Mouse (Mus musculus) lung, postnatal 0 days (tissue): ENCODE results near the gene Pdk2. TPM values are rescaled to one million over a fixed set of nuclear protein-coding genes. Genes with fewer than 3 reads are reported as not detected.
A peak's percentile ranks its signal among the peaks of the same experiment; 100 is the strongest.

Source experiments
- ATAC-seq: fragments of 200-750 bp; cut with Nextera tagmentation; 2 replicates; pipeline ENCODE4 v1.8.0; 2017; ENCODE audit warnings: moderate library complexity
- DNase-seq: peaks from one replicate; pipeline ENCODE4 v3.0.0-alpha.2; 2016; ENCODE audit warnings: low spot score
- H3K27ac ChIP-seq: fragments of 300-500 bp; sonication (generic); 2 replicates; pipeline ENCODE4 v1.5.1; 2014; ENCODE audit warnings: antibody characterized with exemption, mild to moderate bottlenecking, low read length, mixed read lengths
- H3K27me3 ChIP-seq: fragments of 300-500 bp; sonication (generic); replicated peaks from 2 replicates; pipeline ENCODE4 v1.6.1; 2014; ENCODE audit warnings: low read length, mixed read lengths; ENCODE audit not compliant: insufficient read depth
- H3K36me3 ChIP-seq: fragments of 300-500 bp; sonication (generic); 2 replicates; pipeline ENCODE4 v1.6.1; 2014; ENCODE audit warnings: low read length, mixed read lengths; ENCODE audit not compliant: insufficient read depth
- H3K4me1 ChIP-seq: fragments of 300-500 bp; sonication (generic); 2 replicates; pipeline ENCODE4 v1.6.1; 2014; ENCODE audit warnings: antibody characterized with exemption, low read depth, low read length, mixed read lengths; ENCODE audit not compliant: insufficient read depth
- H3K4me2 ChIP-seq: fragments of 300-500 bp; sonication (generic); replicated peaks from 2 replicates; pipeline ENCODE4 v1.6.1; 2014; ENCODE audit warnings: low read depth, mild to moderate bottlenecking, low read length, moderate library complexity, mixed read lengths
- H3K4me3 ChIP-seq: fragments of 300-500 bp; sonication (generic); 2 replicates; pipeline ENCODE4 v1.5.1; 2014; ENCODE audit warnings: low read depth, low read length
- H3K9ac ChIP-seq: fragments of 300-500 bp; sonication (generic); replicated peaks from 2 replicates; pipeline ENCODE4 v1.6.1; 2014; ENCODE audit warnings: low read depth, mild to moderate bottlenecking
- H3K9me3 ChIP-seq: fragments of 300-500 bp; sonication (generic); 2 replicates; pipeline ENCODE4 v1.6.1; 2016; ENCODE audit warnings: low read length, mixed read lengths
- CTCF ChIP-seq: IDR thresholded peaks from 2 replicates; pipeline ENCODE4 v1.5.1; 2016; ENCODE audit warnings: antibody characterized with exemption, mild to moderate bottlenecking
- EP300 ChIP-seq: IDR thresholded peaks from 2 replicates; pipeline ENCODE4 v1.6.1; 2016; ENCODE audit warnings: antibody characterized with exemption, mild to moderate bottlenecking, control low read depth
- WGBS: fragments of 180-500 bp; shearing (Covaris S2); extraction: QIAGEN DNeasy Blood & Tissue Kit; methylation state at CpG from one replicate; pipeline ENCODE4 v1.1.7; 2014; 5-methylcytosine and 5-hydroxymethylcytosine counted together
- polyA plus RNA-seq: library from polyadenylated mRNA; unstranded; fragments of >200 nt; fragmentation: Nextera tagmentation; extraction: Ambion mirVana; gene quantifications from 2 replicates; pipeline ENCODE4 v1.2.1, GENCODE M21; 2015

Pdk2 gene
- 39.3 and 51.1 TPM in 2 replicates for polyA plus RNA-seq

DNA sequence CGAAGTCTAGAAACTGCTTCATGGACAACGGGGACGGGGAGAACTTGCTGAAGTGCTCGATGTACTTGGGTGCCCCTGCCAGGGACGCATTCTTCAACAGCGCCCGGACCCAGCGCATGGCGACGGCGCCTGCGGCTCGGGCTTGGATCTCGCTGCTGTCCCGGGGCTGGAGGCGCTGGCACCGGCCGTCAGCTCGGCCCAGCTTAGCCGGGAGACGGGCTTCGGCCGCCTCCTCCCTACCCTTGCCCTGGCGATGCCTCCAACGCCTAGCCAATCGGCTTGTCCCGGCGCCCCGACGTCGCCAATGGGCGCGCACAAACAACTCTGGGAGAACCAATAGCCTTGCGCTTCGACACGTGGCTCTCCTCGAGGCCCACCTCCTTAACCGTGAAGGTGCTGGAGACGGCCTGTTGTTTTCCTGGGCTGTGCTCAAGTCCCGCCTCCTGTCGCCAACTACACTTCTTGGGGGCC, at the start of gene Pdk2:
Gene Pdk2 (minus strand): TSS at position 216 of the 471 bp plus-strand sequence.
- Histone ChIP-seq H3K9ac (peak within 1 kb of the TSS; percentile 67), H3K27ac (peak within 1 kb of the TSS; percentile 90), H3K4me1 (peaks cover 14% of the 10 kb centered on the region; the same call in 1 of the 2 replicates), H3K36me3 (peaks cover 10% of the 10 kb centered on the region; the same call in 1 of the 2 replicates), H3K4me2 (peak within 1 kb of the TSS; percentile 90), H3K9me3 (no peaks in the 10 kb centered on the region), H3K4me3 (peak within 1 kb of the TSS; percentile 65), H3K27me3 (no peaks in the 10 kb centered on the region)
- whole genome bisulfite sequencing, result under 1% methylated on average over 40 of the region's 41 CpGs
- TF ChIP-seq EP300 (no peak; the same call in 1 of the 2 replicates), CTCF (no peak)
- ATAC-seq, result peak; percentile 96
- DNase-seq, result peak; percentile 99

DNA sequence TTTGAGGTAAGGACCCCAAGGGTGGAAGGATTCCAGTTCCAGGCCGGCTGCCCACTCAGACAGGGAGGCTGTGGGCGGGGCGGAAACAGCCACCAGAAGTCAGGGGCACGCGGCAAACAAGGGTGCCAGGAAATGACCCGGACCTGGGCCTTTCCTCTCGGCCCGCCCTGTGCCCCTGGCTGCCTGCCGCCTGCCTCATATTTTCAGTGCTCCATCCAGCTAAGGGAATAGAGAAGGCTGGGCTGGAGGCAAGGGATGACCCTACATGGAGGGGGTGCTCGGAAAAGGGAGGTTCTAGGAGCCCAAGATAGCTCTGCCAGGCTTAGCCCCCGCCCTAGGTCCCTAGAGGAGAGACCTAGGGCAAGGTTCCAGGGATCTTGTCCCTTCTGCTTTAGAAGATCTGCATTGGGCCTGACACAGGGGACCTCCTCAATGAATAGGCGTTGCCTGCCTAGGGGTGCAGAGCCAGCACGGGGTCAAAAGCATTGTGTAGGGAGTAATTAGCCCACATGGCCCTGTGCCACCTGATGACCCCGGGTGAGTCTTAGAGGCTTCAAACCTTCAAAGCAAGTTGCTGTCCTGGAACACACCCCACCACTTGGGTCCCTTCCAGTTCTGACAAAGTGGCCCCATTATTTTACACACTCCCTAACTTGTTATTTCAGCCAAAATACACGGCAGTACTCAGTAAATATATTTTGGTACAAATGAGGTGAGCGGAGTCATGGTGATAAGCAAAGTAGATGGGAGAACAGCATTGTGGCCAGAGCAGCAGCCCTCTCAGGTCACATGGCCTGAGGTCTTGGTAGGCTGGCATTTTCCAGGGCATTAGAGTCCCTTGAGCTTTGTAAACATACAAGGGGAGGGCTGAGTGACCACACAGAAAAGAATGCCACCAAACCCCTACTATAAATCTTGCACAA, 48.0 kb upstream of the Pdk2 start:
- Histone ChIP-seq H3K4me3 (no peak overlapping the region), H3K4me1 (peaks cover 16% of the 10 kb centered on the region), H3K4me2 (no peak overlapping the region), H3K9me3 (no peaks in the 10 kb centered on the region), H3K27ac (peak overlapping the region; percentile 67), H3K27me3 (no peaks in the 10 kb centered on the region), H3K9ac (no peak overlapping the region), H3K36me3 (no peaks in the 10 kb centered on the region)
- TF ChIP-seq CTCF (no peak), EP300 (peak; percentile 89)
- WGBS, result 41% methylated on average over 16 of the region's 16 CpGs
- DNase-seq (peak; percentile 67), ATAC-seq (peak; percentile 89)

DNA sequence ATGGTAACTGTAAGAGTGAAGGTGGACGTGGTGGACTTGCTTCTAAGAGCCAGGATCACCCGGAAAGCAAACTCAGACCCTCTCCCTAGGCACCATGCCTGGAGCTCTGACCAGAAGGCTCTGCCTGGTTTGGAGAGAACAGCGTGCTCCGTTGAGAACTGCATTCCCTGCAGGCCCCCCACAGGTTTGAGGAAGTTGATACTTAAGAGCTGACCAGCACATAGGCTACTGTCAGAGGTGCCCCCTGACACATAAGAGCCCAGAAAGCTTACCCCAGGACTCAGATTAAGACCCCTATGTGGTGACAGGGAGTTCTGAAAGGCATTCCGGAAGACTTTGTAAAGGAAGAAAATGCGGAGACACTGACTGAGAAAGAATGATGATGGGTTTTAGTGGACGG, 47.1 kb upstream of the Pdk2 start:
- TF ChIP-seq EP300, result no peak
- TF ChIP-seq CTCF, result no peak
- Histone ChIP-seq H3K4me2 (no peak overlapping the region), H3K9ac (no peak overlapping the region), H3K27ac (peak overlapping the region; percentile 67), H3K9me3 (no peaks in the 10 kb centered on the region), H3K27me3 (no peaks in the 10 kb centered on the region), H3K4me3 (no peak overlapping the region), H3K36me3 (no peaks in the 10 kb centered on the region), H3K4me1 (peaks cover 16% of the 10 kb centered on the region)
- no peak for ATAC-seq
- 53% methylated on average over 7 of the region's 7 CpGs for WGBS
- no peak for DNase-seq

DNA sequence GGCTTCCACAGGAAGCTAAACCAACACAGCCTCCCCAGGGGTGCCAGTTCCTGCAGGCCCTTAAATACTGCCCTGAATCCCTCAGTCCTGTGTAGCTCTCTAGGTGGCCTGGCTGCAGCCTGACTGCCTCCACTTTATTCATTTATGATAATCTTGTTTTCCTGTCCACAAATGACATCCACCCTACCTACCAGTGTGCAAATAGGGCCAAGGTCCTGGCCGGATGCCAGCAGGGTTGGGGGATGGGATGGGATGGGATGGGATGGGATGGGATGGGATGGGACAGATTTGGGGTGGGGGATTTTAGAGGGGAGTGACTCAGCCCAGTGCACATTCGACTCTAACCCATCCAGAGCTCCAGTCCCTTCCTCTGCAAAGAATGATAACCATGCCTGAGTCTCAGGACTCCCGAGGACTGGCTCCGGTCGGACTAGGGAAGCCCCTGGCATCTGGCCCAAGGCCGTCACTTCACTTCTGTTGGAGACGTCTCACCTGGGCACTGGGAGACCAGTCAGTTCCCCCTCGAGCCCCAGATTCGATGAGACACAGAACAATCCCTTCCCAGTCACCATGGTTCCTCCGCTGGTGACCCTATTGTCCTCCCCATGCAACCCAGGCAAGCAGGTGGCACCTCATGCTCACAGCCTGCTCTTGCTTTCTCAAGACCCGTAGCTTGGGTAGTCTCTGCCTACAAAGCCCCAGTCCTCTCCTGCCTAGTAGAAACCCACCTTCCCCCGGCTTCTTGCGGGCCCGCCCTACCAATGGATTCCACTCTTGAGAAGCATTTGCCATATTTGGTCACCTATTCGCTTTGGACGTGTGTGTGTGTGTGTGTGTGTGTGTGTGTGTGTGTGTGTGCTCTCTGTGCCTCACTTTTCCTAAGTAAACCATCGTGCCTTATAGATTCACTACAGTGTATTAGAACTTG, 46.4 kb upstream of the Pdk2 start:
- WGBS, result 35% methylated on average over 17 of the region's 17 CpGs
- Histone ChIP-seq H3K36me3 (no peaks in the 10 kb centered on the region), H3K4me2 (no peak overlapping the region), H3K27me3 (no peaks in the 10 kb centered on the region), H3K4me3 (no peak overlapping the region), H3K9ac (no peak overlapping the region), H3K4me1 (peaks cover 16% of the 10 kb centered on the region), H3K9me3 (no peaks in the 10 kb centered on the region), H3K27ac (peak overlapping the region; percentile 67)
- TF ChIP-seq CTCF (no peak), EP300 (no peak)
- ATAC-seq (no peak), DNase-seq (no peak)

DNA sequence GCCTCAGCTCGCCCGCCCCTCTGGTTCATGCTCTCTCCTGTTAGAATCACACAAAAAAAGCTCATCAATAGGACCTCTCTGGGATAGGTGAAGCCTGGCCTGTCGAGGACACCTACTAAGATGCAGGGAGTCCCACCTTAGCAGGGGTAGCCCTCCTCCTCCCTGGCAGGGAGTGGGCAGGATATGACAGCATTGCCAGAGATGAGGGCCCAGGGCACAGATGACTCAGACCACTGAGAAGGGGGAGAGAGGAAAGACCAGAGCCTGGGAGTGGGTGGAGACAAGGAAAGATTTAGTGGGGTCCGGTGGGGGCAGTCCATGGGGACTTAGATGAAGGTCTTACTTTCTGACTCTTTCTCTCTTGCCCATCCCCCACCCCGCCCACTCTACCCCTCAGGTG, 45.1 kb upstream of the Pdk2 start:
- Histone ChIP-seq H3K4me2 (0 out of 2 replicates have a peak overlapping the region, but pooled peaks have one; percentile 8), H3K4me3 (no peak overlapping the region), H3K4me1 (peaks cover 16% of the 10 kb centered on the region), H3K27ac (peak overlapping the region; percentile 63; the same call in 1 of the 2 replicates), H3K9me3 (no peaks in the 10 kb centered on the region), H3K9ac (no peak overlapping the region), H3K36me3 (no peaks in the 10 kb centered on the region), H3K27me3 (no peaks in the 10 kb centered on the region)
- ATAC-seq, result peak; percentile 43
- 52% methylated on average over 5 of the region's 5 CpGs for WGBS
- peak; percentile 58 for DNase-seq
- TF ChIP-seq CTCF, result no peak
- no peak; the same call in 1 of the 2 replicates for TF ChIP-seq EP300
